Mouse (Mus musculus) frontal cortex, postnatal 25 days (tissue): ENCODE results near the gene Mtcp1.

Experiments
- DNase-seq, 2 experiments: peaks; one replicate each; pipeline ENCODE4 v3.0.0; 2022; ENCODE audit warnings: low spot score in 2 of 2

The Mtcp1 gene

GRCm38 (mm10) chrX:75415936-75416785 is at the start of gene Mtcp1, which contains the start of the genes Cmc4 and Brcc3:
Mtcp1 (minus strand) TSS chrX:75416588.
Cmc4 (minus strand) TSS chrX:75416584.
Brcc3 (plus strand) TSS chrX:75416628.
- DNase-seq, result peak; percentile 56 to 64

GRCm38 (mm10) chrX:75454597-75454996 is 38.2 kb upstream of the Mtcp1 start:
- DNase-seq, result no peak

DNA sequence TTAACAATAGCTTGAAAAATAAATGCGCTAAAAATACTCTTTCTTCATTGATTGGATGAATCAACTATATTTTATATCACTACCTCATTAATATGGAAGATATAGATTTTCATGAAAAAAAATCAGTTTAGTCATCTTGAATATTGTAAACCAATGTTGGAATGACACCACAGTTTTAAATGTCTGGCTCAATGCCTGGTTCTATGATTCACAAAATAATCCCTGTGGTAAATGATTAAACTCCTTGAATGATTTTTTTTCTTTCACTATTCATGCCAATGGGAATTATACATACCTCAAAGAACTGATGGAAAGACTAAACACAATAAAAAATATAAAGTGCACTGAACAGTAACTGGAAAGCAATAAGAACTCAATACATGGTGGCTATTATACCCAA is 6.7 kb downstream of the Mtcp1 start:
- DNase-seq, result no peak

DNA sequence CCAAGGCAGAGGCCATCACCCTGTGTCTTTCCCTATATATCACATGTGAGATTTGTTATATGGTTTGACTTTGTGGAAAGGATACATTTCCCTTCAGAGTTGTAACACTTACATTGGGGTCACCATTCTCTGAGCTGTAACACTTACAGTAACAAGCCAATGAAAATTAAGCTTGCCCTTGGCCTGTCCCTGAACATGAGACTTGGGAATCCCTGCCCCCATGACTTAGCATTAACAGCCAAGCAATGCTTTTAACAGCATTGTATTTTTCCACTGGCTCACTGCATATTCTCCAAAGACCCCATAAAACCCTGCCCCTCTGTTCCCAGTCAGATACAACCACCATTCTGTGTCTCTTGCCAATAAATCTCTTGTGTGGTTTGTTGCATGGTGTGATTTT is 13.0 kb downstream of the Mtcp1 start:
- DNase-seq, result no peak

DNA sequence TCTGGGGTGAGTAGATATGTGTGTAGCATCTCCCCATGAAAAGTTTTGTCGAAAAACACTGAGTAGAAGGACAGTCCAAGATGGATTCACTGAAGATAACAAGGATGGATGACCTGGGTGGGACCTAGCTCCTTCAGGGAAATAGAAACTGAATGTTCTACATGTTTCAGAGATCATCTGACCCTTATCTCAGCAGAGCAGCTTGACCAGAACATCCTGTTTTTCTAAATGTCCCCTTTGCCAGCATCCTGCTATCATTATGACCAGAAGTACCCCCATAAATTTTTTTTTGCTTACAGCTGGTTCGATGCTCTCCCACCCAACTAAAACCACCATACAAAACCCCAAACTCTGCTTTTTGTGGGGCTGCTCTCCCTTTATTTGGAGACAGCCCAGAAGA is 13.7 kb downstream of the Mtcp1 start:
- DNase-seq, result no peak

DNA sequence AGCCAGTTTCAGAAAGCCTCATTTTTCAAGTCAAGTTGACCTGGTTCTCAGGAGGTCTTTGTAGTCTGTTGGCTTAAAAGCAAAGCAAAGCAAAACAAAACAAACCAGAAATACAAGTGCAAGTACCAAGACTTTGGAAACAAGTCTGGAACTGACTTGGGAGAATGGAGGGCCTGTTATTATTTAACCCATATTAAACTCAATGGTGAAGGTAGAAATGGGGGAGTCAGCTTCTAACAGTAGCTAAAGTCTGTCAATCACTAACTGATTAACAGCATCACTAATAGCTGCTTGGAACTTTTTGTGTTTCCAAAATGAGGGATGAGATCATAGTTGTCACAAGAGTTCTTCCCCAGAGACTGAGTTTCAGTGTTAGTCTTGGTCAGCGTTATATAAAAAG is 16.9 kb downstream of the Mtcp1 start:
- DNase-seq, result no peak

- DNase-seq, result peak; percentile 6 to 32
Observed at GRCm38 (mm10) chrX:75382195-75382771, 34.1 kb downstream of the Mtcp1 start, which contains the start of the genes Fundc2 and F8. Fundc2 (plus strand) TSS chrX:75382399. F8 (minus strand) TSS chrX:75382615.

DNA sequence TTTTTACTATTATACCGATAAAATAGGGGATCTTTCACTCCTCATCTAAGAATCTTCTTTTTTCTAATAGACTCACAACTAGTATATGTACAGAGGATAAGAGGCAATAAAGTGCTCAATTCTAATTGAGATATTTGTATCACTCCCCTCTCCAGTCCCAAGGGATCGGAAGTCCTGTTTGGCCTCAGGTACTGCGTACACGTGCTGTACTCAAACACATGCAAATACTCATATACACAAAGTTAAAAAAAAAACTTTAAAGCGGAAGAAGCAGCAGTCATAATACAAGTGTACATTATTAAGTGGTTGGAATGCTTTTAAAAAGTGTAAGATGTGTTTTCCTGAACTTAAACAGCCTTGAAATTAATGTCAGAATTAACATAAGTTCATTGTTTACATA is 34.7 kb downstream of the Mtcp1 start:
- no peak for DNase-seq

- no peak for DNase-seq
Observed at GRCm38 (mm10) chrX:75381176-75381575, 35.2 kb downstream of the Mtcp1 start.

DNA sequence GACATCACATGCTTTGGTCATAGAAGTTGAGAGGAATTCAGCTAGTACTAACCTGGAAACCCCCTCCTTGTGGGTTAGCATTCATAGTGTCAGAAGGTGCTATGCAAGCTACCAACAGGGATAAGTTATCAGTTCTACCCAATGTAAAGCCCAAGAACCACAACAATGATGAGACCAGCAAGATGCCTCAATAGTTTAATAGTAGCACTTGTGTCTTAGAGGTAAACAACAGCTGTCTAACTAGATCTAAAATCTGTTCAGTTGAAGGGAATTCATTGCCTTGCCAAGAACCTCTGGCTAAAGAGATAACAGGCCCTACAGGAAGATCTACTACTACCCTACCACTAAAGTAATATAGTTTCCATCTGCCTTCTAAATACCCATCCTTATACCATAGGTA is 39.6 kb downstream of the Mtcp1 start:
- DNase-seq, result no peak

GRCm38 (mm10) chrX:75372666-75373425 is 43.5 kb downstream of the Mtcp1 start:
- no peak for DNase-seq

DNA sequence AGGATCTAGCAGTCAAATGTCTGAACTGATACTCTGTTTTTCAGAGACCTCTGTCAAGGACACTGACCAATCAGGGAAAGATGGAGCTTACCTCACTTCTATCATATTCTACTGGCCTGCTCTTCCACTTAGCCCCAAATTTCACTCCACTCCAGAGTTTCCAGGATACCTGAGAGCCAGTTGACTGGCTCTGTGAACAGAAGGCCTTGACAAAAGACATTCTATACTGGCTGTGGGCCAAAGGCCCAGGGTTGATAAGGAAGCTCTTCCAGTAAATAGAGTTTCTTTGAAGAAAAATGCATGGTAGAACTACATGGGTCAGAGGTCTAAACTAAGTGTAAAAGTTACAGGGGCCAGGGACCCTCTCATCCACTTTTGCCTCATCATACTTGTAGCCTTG is 46.2 kb downstream of the Mtcp1 start:
- DNase-seq, result no peak
